In genomic region chr15:6754400-6754799, GRCm38 (mm10) we compare ENCODE assay signal across 24 mouse cellular contexts.
"Had no signal": no experiment of that assay in that cellular context is flagged by ENCODE, and none has a peak within 500 bp of the region (broad histone marks: within the 10 kb centered on the region; RNA-seq: fewer than 3 reads in every experiment).

No protein-coding gene starts in this region.

- ATAC-seq: forebrain, embryonic 16.5 days; hindbrain, embryonic 16.5 days; intestine, embryonic 16.5 days; liver, postnatal 0 days had no signal

- H3K27ac ChIP-seq: gastrocnemius, adult 2 months; heart, adult 2 months; heart, embryonic 13.5 days; heart, embryonic 15.5 days; hindbrain, embryonic 10.5 days; hindbrain, embryonic 12.5 days; hindbrain, embryonic 14.5 days; left cerebral cortex, adult 2 months; limb, embryonic 10.5 days; limb, embryonic 12.5 days; liver, embryonic 13.5 days; liver, embryonic 15.5 days had no signal

- H3K27me3 ChIP-seq: heart, embryonic 13.5 days; heart, embryonic 15.5 days; hindbrain, embryonic 12.5 days; limb, embryonic 12.5 days; liver, embryonic 13.5 days; liver, embryonic 15.5 days had no signal

- H3K9me3 ChIP-seq: heart, embryonic 13.5 days; heart, embryonic 15.5 days; hindbrain, embryonic 10.5 days; hindbrain, embryonic 12.5 days; limb, embryonic 10.5 days; limb, embryonic 12.5 days; liver, embryonic 13.5 days; liver, embryonic 15.5 days had no signal

- H3K4me2 ChIP-seq: heart, embryonic 11.5 days; heart, embryonic 13.5 days; heart, embryonic 15.5 days; hindbrain, embryonic 12.5 days; hindbrain, embryonic 14.5 days; limb, embryonic 12.5 days; liver, embryonic 11.5 days; liver, embryonic 13.5 days; liver, embryonic 15.5 days had no signal

- DNase-seq: gastrocnemius, adult 2 months; gastrocnemius, postnatal 10 days; gastrocnemius, postnatal 25 days; heart, adult 2 months; heart, postnatal 4 days; kidney, adult 11 months; kidney, postnatal 14 days; liver; liver, embryonic 13.5 days; liver, postnatal 0 days had no signal

- H3K4me3 ChIP-seq: gastrocnemius, adult 2 months; heart, adult 2 months; heart, embryonic 13.5 days; heart, embryonic 15.5 days; hindbrain, embryonic 10.5 days; hindbrain, embryonic 12.5 days; left cerebral cortex, adult 2 months; limb, embryonic 10.5 days; limb, embryonic 12.5 days; liver, embryonic 13.5 days; liver, embryonic 15.5 days had no signal

- H3K9ac ChIP-seq: heart, embryonic 13.5 days; heart, embryonic 15.5 days; hindbrain, embryonic 12.5 days; hindbrain, embryonic 14.5 days; limb, embryonic 12.5 days; liver, embryonic 13.5 days; liver, embryonic 15.5 days; liver, postnatal 0 days had no signal

- H3K4me1 ChIP-seq: heart, embryonic 13.5 days; heart, embryonic 15.5 days; hindbrain, embryonic 10.5 days; hindbrain, embryonic 12.5 days; limb, embryonic 10.5 days; limb, embryonic 12.5 days; liver, embryonic 13.5 days; liver, embryonic 15.5 days had no signal
